Mouse (Mus musculus) erythroblast, embryonic 14.5 days (primary cell): Measurements from ENCODE around the gene Actr1a.

Experiments
- GATA1 ChIP-seq: IDR thresholded peaks from 2 replicates; pipeline ENCODE4 v1.6.1; 2012; ENCODE audit warnings: low read length, inconsistent platforms, mixed read lengths
- TAL1 ChIP-seq: IDR thresholded peaks from 3 replicates; pipeline ENCODE4 v1.6.1; 2012; ENCODE audit warnings: low read length, inconsistent platforms, mixed read lengths

- TF ChIP-seq TAL1 = no peak
- no peak for TF ChIP-seq GATA1
Observed at GRCm38 (mm10) chr19:46397436-46398001, 2.0 kb upstream of the Actr1a start.
